Mouse (Mus musculus): Measurements from ENCODE around the gene Slc6a13. TPM values are rescaled to one million over a fixed set of nuclear protein-coding genes. Genes with fewer than 3 reads are reported as not detected.

The Slc6a13 gene
- total and polyA plus RNA-seq, 2 experiments from 2014 or later: 7.3 to 7.8 TPM

- no peak overlapping the region for H3K9ac ChIP-seq (replicated peaks; ENCODE audit: low read depth, low read length)
- no peaks in the 10 kb centered on the region for H3K27me3 ChIP-seq (ENCODE audit: control insufficient read depth, insufficient read depth, low read length)
- no peak overlapping the region for H3K4me3 ChIP-seq (ENCODE audit: low read depth, low read length)
- DNase-seq (ENCODE audit: low spot score): no peak
- no peak overlapping the region for H3K27ac ChIP-seq (ENCODE audit: low read depth)
- no peaks in the 10 kb centered on the region for H3K9me3 ChIP-seq (replicated peaks; ENCODE audit: control insufficient read depth, low read length)
- H3K36me3 ChIP-seq (replicated peaks; ENCODE audit: control insufficient read depth, insufficient read depth, low read length): no peaks in the 10 kb centered on the region
- no peaks in the 10 kb centered on the region for H3K4me1 ChIP-seq (ENCODE audit: control insufficient read depth, insufficient read depth)
- ATAC-seq (ENCODE audit: insufficient read depth, low read depth): no peak
- no peak overlapping the region for H3K4me2 ChIP-seq (ENCODE audit: low read depth, low read length)
- WGBS: 87% methylated on average over 6 of the region's 6 CpGs
- no peak for TF ChIP-seq EP300 (IDR thresholded peaks at IDR 0.05; ENCODE audit: low read depth)
Measured at GRCm38 (mm10) chr6:121310984-121311383, 11.0 kb downstream of the Slc6a13 start.

- TF ChIP-seq CTCF (IDR thresholded peaks at IDR 0.05; ENCODE audit: low read depth) (peak; percentile 20; the same call in 1 of the 2 replicates), EP300 (IDR thresholded peaks at IDR 0.05; ENCODE audit: low read depth) (no peak)
- no peaks in the 10 kb centered on the region for H3K36me3 ChIP-seq (replicated peaks; ENCODE audit: control insufficient read depth, insufficient read depth, low read length)
- 55% methylated on average over 6 of the region's 6 CpGs for WGBS
- no peak overlapping the region for H3K4me3 ChIP-seq (ENCODE audit: low read depth, low read length)
- no peak overlapping the region for H3K9ac ChIP-seq (replicated peaks; ENCODE audit: low read depth, low read length)
- no peak overlapping the region for H3K27ac ChIP-seq (ENCODE audit: low read depth)
- DNase-seq (ENCODE audit: low spot score) (no peak), ATAC-seq (ENCODE audit: insufficient read depth, low read depth) (no peak)
- no peak overlapping the region for H3K4me2 ChIP-seq (ENCODE audit: low read depth, low read length)
- no peaks in the 10 kb centered on the region for H3K4me1 ChIP-seq (ENCODE audit: control insufficient read depth, insufficient read depth)
- H3K27me3 ChIP-seq (ENCODE audit: control insufficient read depth, insufficient read depth, low read length): no peaks in the 10 kb centered on the region
- no peaks in the 10 kb centered on the region for H3K9me3 ChIP-seq (replicated peaks; ENCODE audit: control insufficient read depth, low read length)
Measured at GRCm38 (mm10) chr6:121319099-121319498, 19.1 kb downstream of the Slc6a13 start.

GRCm38 (mm10) chr6:121322381-121323110 lies 22.5 kb downstream of the Slc6a13 start:
- Histone ChIP-seq H3K4me2 (ENCODE audit: low read depth, low read length) (no peak overlapping the region), H3K9me3 (replicated peaks; ENCODE audit: control insufficient read depth, low read length) (no peaks in the 10 kb centered on the region), H3K36me3 (replicated peaks; ENCODE audit: control insufficient read depth, insufficient read depth, low read length) (no peaks in the 10 kb centered on the region), H3K9ac (replicated peaks; ENCODE audit: low read depth, low read length) (no peak overlapping the region), H3K27ac (ENCODE audit: low read depth) (no peak overlapping the region), H3K4me1 (ENCODE audit: control insufficient read depth, insufficient read depth) (peaks cover 12% of the 10 kb centered on the region), H3K4me3 (ENCODE audit: low read depth, low read length) (no peak overlapping the region), H3K27me3 (ENCODE audit: control insufficient read depth, insufficient read depth, low read length) (no peaks in the 10 kb centered on the region)
- ATAC-seq (ENCODE audit: insufficient read depth, low read depth): no peak
- DNase-seq (ENCODE audit: low spot score): no peak
- 86% methylated on average over 9 of the region's 9 CpGs for WGBS
- no peak for TF ChIP-seq EP300 (IDR thresholded peaks at IDR 0.05; ENCODE audit: low read depth)
- no peak for TF ChIP-seq CTCF (IDR thresholded peaks at IDR 0.05; ENCODE audit: low read depth)

GRCm38 (mm10) chr6:121325298-121325697 lies 25.3 kb downstream of the Slc6a13 start:
- Histone ChIP-seq H3K4me2 (ENCODE audit: low read depth, low read length) (no peak overlapping the region), H3K27ac (ENCODE audit: low read depth) (no peak overlapping the region), H3K27me3 (ENCODE audit: control insufficient read depth, insufficient read depth, low read length) (no peaks in the 10 kb centered on the region), H3K9me3 (replicated peaks; ENCODE audit: control insufficient read depth, low read length) (no peaks in the 10 kb centered on the region), H3K4me3 (ENCODE audit: low read depth, low read length) (no peak overlapping the region), H3K4me1 (ENCODE audit: control insufficient read depth, insufficient read depth) (peaks cover 12% of the 10 kb centered on the region), H3K9ac (replicated peaks; ENCODE audit: low read depth, low read length) (no peak overlapping the region), H3K36me3 (replicated peaks; ENCODE audit: control insufficient read depth, insufficient read depth, low read length) (no peaks in the 10 kb centered on the region)
- TF ChIP-seq CTCF (IDR thresholded peaks at IDR 0.05; ENCODE audit: low read depth) (no peak), EP300 (IDR thresholded peaks at IDR 0.05; ENCODE audit: low read depth) (no peak)
- WGBS: 87% methylated on average over 3 of the region's 3 CpGs
- no peak for ATAC-seq (ENCODE audit: insufficient read depth, low read depth)
- DNase-seq (ENCODE audit: low spot score): no peak

- ATAC-seq (ENCODE audit: insufficient read depth, low read depth) (no peak), DNase-seq (ENCODE audit: low spot score) (no peak)
- WGBS: 84% methylated on average over 9 of the region's 9 CpGs
Measured at GRCm38 (mm10) chr6:121325740-121326139, 25.7 kb downstream of the Slc6a13 start.

More at GRCm38 (mm10) chr6:121325740-121326139, 25.7 kb downstream of the Slc6a13 start:
- no peak overlapping the region for H3K9ac ChIP-seq (replicated peaks; ENCODE audit: low read depth, low read length)
- no peaks in the 10 kb centered on the region for H3K9me3 ChIP-seq (replicated peaks; ENCODE audit: control insufficient read depth, low read length)
- no peaks in the 10 kb centered on the region for H3K27me3 ChIP-seq (ENCODE audit: control insufficient read depth, insufficient read depth, low read length)
- H3K4me1 ChIP-seq (ENCODE audit: control insufficient read depth, insufficient read depth): peaks cover 12% of the 10 kb centered on the region
- no peak for TF ChIP-seq CTCF (IDR thresholded peaks at IDR 0.05; ENCODE audit: low read depth)
- no peak for TF ChIP-seq EP300 (IDR thresholded peaks at IDR 0.05; ENCODE audit: low read depth)
- no peak overlapping the region for H3K4me3 ChIP-seq (ENCODE audit: low read depth, low read length)
- H3K36me3 ChIP-seq (replicated peaks; ENCODE audit: control insufficient read depth, insufficient read depth, low read length): no peaks in the 10 kb centered on the region
- no peak overlapping the region for H3K27ac ChIP-seq (ENCODE audit: low read depth)
- no peak overlapping the region for H3K4me2 ChIP-seq (ENCODE audit: low read depth, low read length)

Measured in heart, postnatal 0 days (tissue).